Mouse (Mus musculus): ENCODE data around the gene Ccdc34.

Gene Ccdc34
- long read RNA-seq, experiment 1, partial matches to known transcripts, result 18 of 19 reads
- long read RNA-seq, experiment 1, other reads (novel, unspliced or antisense), result 1 of 19 reads
- long read RNA-seq, experiment 2, partial matches to known transcripts, result 21 of 21 reads
- long read RNA-seq, experiment 2, other reads (novel, unspliced or antisense), result 0 of 21 reads

DNA sequence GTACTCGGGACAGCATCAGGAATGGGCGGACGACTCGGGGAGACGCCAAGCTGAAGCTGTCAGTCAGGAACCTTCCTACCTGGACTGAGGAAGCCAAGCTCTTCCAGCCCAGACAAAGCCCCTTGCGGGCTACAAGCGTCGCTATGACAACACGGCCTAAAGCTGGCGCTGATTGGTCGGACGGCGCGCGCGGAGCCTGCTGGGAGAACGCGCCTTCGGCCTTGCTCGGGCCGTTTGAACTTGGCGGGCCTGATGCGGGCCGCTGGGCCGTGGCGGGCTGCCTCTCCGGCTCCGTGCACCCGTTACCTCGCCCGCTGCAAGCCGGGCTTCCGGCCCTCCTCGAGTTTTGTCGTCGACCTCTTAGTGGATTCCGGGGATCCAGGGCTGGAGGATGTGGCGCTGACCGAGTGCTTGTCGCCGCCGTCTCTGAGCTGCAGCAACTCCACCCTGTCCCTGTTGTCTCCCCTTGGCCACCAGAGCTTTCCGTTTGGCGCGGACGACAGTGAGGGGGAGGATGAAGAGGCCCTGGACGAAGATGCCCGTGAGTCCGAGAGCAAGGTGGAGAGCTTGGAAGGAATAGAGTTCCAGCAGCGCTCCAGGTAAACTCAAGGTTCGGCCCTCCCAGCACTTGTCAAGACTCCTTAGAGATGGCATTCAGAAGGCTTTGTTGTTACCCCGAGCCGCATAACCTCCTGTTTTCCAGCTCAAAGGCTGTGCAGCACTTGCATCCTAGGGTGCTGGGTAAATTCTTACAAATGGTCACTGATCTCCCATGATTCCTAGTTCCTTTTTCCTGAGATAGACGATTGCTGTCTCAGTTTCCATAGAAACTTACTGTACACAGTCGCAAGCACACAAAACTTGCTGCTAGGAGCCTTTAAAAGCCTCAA is at the start of gene Ccdc34:
Ccdc34 (plus strand) TSS at position 202 of the 890 bp plus-strand sequence.
- intact Hi-C loops (cut with DNase I), result loop anchor here (5.0 kb wide), 2 partner anchors 116 to 189 kb away; no protein-coding TSS in a partner anchor

DNA sequence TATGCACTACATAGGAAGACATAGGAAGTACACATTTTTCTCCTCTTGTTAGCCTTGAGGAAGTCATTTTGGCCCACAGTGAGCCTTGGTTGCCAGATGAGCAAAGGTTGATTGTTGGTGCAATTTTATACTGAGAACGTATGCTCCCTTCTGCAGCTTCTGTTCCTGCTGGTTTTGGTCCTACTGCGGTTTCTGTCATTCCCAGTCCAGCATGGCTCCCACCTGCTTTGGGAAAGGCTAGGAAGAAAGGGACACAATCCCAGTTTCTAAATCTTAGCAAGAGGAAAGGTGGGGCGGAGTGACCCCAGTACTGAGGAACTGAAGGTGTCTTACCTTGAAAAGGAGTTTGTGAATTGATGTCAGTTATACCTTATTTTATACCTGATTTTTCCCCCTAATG is 48.2 kb upstream of the Ccdc34 start:
- intact Hi-C loops (cut with DNase I), result no loop called here

DNA sequence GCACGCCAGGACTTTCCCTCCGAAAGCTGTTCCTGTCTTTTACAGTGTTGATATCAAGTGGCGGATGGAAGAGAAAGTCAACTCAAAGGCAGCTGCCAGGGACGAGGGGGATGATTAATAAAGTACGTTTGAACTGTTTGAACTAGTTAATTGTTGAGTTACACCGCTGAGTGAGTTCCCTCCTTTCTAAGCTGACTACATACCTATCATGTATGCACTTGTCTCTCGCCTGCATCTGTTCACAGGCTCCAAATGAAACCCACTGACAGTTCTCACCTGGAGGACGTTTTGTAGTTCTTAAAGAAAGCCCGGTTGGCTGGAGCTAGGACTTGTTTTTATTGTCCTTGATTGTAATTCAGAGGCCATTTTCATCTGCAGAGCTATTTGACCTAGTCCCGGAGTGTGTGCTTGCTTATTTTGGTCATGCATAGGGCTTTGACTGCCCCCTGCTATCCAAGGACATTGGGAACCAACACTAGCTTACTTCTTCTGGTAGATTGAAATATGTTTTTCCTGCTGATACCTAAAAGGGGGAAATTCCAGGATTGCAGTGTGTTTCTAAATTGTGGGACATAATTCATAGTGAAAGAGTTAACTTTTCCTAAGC is 47.6 kb upstream of the Ccdc34 start:
- intact Hi-C loops (cut with DNase I), result no loop called here

GRCm38 (mm10) chr2:109970744-109971410 is 46.7 kb upstream of the Ccdc34 start:
- intact Hi-C loops (cut with DNase I), result no loop called here

- intact Hi-C loops (cut with DNase I), result no loop called here
Measured at GRCm38 (mm10) chr2:109972310-109972709, 45.3 kb upstream of the Ccdc34 start.

DNA sequence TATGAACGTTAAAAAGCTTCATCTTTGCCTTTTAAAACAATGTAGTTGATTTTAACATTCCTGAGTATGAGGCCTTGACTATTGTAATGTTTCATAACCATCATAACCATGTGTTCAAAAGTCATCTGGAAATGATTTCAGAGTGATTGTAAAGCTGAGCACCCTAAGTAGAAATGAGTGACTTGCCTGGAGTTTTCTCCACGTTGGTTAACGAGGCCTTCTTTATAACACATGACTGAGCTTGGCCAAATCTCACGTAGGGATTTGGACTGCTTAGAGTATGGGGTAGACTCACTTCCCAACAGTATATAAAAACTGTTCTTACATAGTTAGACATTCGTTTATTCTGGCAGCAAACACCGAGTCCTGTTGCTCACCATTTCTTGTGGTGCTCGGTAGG is 44.7 kb upstream of the Ccdc34 start:
- intact Hi-C loops (cut with DNase I), result no loop called here

DNA sequence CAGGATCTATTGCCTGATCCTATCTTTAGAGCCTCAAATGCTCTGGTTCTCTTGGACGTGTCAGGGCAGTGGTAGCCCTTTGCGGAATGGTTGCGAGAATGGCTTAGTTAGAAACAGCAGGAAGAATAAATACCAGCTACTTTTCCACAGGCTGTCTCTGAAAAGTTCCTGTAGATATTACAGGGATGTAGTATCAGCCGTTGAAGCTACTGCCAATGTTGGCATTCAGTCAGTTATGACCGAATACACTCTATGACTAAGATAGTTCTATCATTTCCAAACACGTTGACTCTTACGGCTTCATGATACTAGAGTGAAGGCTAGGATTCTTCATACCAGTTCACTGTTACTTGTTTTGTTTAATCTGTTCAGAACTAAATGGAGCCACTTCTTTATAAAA is 42.8 kb upstream of the Ccdc34 start:
- intact Hi-C loops (cut with DNase I), result no loop called here

DNA sequence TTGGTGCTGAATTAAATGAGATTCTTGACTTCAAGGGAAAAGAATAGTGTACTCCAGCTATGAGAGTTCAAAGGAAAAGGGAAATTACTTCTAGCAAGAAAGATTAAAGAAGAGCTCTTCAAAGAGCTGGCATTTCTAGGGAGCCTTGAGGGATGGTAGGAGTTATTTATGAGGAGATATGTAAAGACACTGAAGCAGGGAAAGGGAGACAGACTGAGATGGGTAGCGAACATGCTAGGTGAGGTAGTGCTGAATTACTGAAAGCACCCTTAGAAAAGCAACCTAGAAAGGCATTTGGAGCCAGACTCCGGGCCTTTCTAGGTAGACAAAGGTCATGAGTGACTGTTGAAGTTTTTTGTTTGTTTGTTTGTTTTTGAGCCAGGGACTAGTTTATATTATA is 41.4 kb upstream of the Ccdc34 start:
- intact Hi-C loops (cut with DNase I), result no loop called here

- intact Hi-C loops (cut with DNase I), result no loop called here
Measured at GRCm38 (mm10) chr2:109977322-109977721, 40.3 kb upstream of the Ccdc34 start.

DNA sequence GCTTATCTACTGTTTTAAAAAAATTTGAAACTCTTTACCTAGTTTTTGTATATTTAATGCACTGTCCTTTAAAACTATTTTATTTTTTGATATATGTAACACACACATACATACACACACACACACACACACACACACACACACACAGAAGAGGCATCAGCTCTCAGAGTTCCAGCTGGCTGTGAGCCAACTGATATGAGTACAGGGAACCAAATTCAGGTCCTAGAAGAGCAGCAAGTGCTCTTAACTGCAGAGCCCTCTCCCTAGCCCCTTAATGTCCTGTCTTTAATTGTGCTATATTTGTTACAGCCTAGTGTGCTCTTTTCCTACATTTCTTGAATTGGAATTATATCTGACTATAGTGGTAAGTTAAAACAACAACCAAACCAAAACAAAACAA is 38.4 kb upstream of the Ccdc34 start:
- intact Hi-C loops (cut with DNase I), result no loop called here

DNA sequence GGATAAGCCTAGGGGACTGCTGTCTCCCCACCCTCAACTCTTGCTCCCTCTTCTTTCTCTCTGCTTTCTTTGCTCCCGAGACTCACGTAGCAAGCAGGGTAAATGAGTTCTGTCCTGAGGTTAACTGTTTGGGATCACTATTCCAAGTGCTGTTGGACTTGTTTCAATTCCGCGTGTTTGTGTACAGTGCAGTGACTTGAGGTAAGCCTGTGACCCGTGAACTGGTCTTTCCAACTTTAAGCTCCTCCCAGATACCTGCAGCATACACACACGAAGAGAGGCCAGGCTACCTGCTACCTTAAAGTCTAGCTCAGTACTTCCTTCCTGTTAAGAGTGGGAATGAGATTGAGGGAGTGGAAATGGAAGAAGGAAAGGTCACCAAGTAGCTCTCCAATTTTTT is 34.2 kb upstream of the Ccdc34 start:
- intact Hi-C loops (cut with DNase I), result no loop called here

- intact Hi-C loops (cut with DNase I), result no loop called here
Measured at GRCm38 (mm10) chr2:109984930-109985329, 32.7 kb upstream of the Ccdc34 start.

GRCm38 (mm10) chr2:109985560-109985959 is 32.1 kb upstream of the Ccdc34 start:
- intact Hi-C loops (cut with DNase I), result no loop called here

GRCm38 (mm10) chr2:109986036-109986785 is 31.4 kb upstream of the Ccdc34 start:
- intact Hi-C loops (cut with DNase I), result no loop called here

- intact Hi-C loops (cut with DNase I), result no loop called here
Measured at GRCm38 (mm10) chr2:109987946-109988345, 29.7 kb upstream of the Ccdc34 start.

- intact Hi-C loops (cut with DNase I), result no loop called here
Measured at GRCm38 (mm10) chr2:109989196-109989595, 28.4 kb upstream of the Ccdc34 start.

DNA sequence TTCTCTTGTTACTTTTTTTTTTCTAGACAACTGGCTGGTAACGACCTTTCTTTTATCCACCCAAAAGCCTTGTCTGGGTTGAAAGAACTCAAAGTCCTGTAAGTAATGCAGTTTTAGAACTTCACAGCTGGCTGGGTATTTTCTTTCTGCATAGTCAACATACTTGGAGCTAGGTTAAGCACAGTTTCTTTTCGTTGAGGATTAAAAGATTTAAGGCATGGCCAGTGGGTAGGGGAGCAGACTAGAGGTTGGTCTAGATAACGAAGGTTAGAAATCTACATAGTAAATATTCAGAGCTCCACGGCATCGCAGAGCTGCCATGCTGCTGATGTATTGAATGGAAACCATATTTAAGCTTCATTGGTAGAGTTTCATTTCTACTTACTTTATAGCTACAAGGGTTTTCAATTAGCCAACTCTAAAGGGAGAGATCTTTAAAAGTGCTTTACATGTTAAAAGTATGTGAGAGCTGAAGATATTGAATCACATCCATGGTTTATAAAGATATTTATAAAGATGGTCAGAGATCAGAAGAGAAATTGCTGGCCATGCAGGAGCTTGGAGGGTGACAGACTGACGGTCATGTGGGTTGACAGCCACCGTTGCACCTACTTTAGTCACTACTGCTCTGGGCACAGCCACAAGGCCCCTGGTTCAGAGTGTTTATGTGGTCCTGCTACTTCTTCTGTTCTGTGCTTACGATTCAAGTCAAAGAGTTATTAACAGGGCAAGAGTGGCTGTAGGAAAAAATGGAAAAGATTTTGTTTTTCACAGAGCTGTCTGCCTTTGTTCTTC is 27.7 kb upstream of the Ccdc34 start:
- intact Hi-C loops (cut with DNase I), result no loop called here

- intact Hi-C loops (cut with DNase I), result no loop called here
Measured at GRCm38 (mm10) chr2:109991754-109992153, 25.9 kb upstream of the Ccdc34 start.

- intact Hi-C loops (cut with DNase I), result no loop called here
Measured at GRCm38 (mm10) chr2:109992448-109993073, 25.1 kb upstream of the Ccdc34 start.

- intact Hi-C loops (cut with DNase I), result no loop called here
Measured at GRCm38 (mm10) chr2:109993404-109993803, 24.2 kb upstream of the Ccdc34 start.

Measured in adrenal gland (tissue).